Mouse (Mus musculus) midbrain, embryonic 13.5 days (tissue): ENCODE results near the gene Rbbp4. TPM values are rescaled to one million over a fixed set of nuclear protein-coding genes. Genes with fewer than 3 reads are reported as not detected.

Experiments
- ATAC-seq: fragments of 200-750 bp; cut with Nextera tagmentation; 2 replicates; pipeline ENCODE4 v1.8.0; 2017; ENCODE audit warnings: mild to moderate bottlenecking, moderate TSS enrichment, moderate library complexity
- H3K27ac ChIP-seq: fragments of 300-500 bp; sonication (generic); 2 replicates; pipeline ENCODE4 v1.5.1; 2015; ENCODE audit warnings: inconsistent platforms, mild to moderate bottlenecking, moderate library complexity
- H3K27me3 ChIP-seq: fragments of 300-500 bp; sonication (generic); 2 replicates; pipeline ENCODE4 v1.6.1; 2015; ENCODE audit warnings: mild to moderate bottlenecking, inconsistent platforms
- H3K36me3 ChIP-seq: fragments of 300-500 bp; sonication (generic); 2 replicates; pipeline ENCODE4 v1.6.1; 2015; ENCODE audit warnings: mild to moderate bottlenecking, inconsistent platforms
- H3K4me1 ChIP-seq: fragments of 300-500 bp; sonication (generic); replicated peaks from 2 replicates; pipeline ENCODE4 v1.6.1; 2015; ENCODE audit warnings: inconsistent platforms
- H3K4me2 ChIP-seq: fragments of 300-500 bp; sonication (generic); replicated peaks from 2 replicates; pipeline ENCODE4 v1.6.1; 2015; ENCODE audit warnings: moderate library complexity, mild to moderate bottlenecking, inconsistent platforms
- H3K4me3 ChIP-seq: fragments of 300-500 bp; sonication (generic); replicated peaks from 2 replicates; pipeline ENCODE4 v1.5.1; 2015; ENCODE audit warnings: mild to moderate bottlenecking, inconsistent platforms
- H3K9ac ChIP-seq: fragments of 300-500 bp; sonication (generic); replicated peaks from 2 replicates; pipeline ENCODE4 v1.6.1; 2015; ENCODE audit warnings: mild to moderate bottlenecking, inconsistent platforms
- H3K9me3 ChIP-seq: fragments of 300-500 bp; sonication (generic); 2 replicates; pipeline ENCODE4 v1.6.1; 2016; ENCODE audit warnings: mild to moderate bottlenecking, inconsistent platforms
- WGBS: fragments of 180-500 bp; shearing (Covaris S2); methylation state at CpG from one replicate; pipeline ENCODE4 v1.1.7; 2015; 5-methylcytosine and 5-hydroxymethylcytosine counted together
- polyA plus RNA-seq: library from polyadenylated mRNA; unstranded; fragments of >200 nt; fragmentation: Nextera tagmentation; extraction: Ambion mirVana; gene quantifications from 2 replicates; pipeline ENCODE4 v1.2.1, GENCODE M21; 2015

Rbbp4 gene
- polyA plus RNA-seq, 1 experiment from 2014 or later, result 419 TPM

DNA sequence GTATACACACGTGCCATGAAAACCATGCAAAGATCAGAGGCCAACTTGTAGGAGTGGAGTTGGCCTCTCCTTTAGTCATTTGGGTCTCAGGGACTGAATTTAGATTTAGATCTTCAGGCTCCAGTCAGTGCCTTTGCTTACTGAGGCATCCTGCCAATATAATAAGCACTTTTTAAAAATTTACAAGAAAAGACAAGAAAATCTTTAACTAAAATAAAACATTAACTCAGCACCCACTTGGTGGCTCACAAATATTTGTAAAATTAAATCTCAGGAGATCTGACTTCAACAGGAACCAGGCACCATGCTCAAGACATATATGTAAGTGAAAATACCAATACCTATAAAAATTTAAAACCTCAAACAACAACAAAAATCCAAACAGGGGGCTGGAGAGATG, 14.3 kb downstream of the Rbbp4 start:
- H3K9me3 ChIP-seq, result no peaks in the 10 kb centered on the region
- ATAC-seq, result no peak
- no peak overlapping the region for H3K9ac ChIP-seq
- H3K27ac ChIP-seq, result no peak overlapping the region
- H3K27me3 ChIP-seq, result no peaks in the 10 kb centered on the region
- peaks cover 78% of the 10 kb centered on the region for H3K36me3 ChIP-seq
- no peak overlapping the region for H3K4me3 ChIP-seq
- H3K4me2 ChIP-seq, result no peak overlapping the region
- peaks cover 6% of the 10 kb centered on the region; the same call in 1 of the 2 replicates for H3K4me1 ChIP-seq
- WGBS, result 97% methylated on average over 1 of the region's 1 CpGs

DNA sequence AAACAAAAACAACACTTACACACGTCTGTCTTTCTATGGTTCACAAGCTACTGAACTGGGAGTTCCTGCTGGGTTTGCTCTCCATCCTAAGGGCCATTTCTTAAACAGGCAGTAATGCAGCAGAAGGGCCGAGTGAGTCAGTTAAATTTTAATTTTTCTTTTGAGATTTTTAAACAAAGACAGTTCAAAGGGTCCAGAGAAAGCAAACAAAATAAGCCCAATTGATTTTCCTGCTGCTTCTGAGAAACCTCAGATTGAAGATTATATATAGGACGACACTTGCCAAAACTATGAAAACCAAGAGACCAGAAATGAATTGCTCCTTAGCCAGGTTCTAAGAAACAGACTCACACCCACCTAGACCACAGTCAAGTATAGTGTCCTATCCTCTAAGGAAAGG, 21.3 kb downstream of the Rbbp4 start:
- Histone ChIP-seq H3K36me3 (peaks cover 86% of the 10 kb centered on the region), H3K4me1 (no peaks in the 10 kb centered on the region), H3K4me2 (no peak overlapping the region), H3K27me3 (no peaks in the 10 kb centered on the region), H3K9ac (no peak overlapping the region), H3K27ac (no peak overlapping the region), H3K9me3 (no peaks in the 10 kb centered on the region), H3K4me3 (no peak overlapping the region)
- no peak for ATAC-seq
- WGBS, result 88% methylated on average over 3 of the region's 3 CpGs

DNA sequence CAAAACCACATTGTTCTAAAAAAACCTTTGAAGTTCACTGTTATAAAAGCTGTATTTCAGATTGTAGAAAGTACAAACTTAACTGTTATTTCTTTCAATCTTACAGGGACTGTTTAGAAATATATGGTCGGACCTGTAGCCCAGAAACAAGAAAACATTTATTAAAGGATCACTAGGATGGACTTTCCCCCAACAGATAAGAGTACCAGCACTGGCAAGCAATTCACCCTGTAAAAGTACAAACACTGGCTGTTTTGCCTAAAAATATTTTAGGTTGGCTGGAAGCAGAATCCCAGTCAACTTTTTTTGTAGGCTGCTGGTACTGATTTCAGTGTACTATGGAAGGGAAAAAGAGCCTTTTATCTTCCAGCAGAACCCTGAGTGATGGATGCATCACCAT, 27.2 kb downstream of the Rbbp4 start:
- Histone ChIP-seq H3K9ac (no peak overlapping the region), H3K4me2 (no peak overlapping the region), H3K27me3 (no peaks in the 10 kb centered on the region), H3K4me1 (no peaks in the 10 kb centered on the region), H3K9me3 (no peaks in the 10 kb centered on the region), H3K4me3 (no peak overlapping the region), H3K27ac (no peak overlapping the region), H3K36me3 (peaks cover 67% of the 10 kb centered on the region)
- 92% methylated on average over 1 of the region's 1 CpGs for WGBS
- ATAC-seq, result no peak

DNA sequence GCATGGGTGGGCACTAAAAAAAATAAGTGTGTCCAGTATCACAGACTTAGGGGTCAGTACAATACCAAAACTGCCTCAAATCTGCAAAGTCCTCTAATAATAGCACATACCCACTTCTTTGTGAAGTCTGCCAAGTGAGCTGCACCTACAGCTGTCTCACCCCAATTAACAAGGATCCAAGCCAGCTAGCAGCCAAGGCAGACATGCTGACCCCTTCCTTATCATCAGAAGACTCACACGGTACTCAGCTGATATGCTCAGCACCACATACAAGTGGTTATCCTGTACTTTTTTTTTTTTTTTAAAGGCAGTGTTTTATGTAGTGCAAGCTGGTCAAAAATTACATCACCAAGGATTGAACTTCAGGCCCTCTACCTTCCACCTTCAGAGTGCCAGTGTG, 30.9 kb downstream of the Rbbp4 start:
- H3K4me1 ChIP-seq, result 0 out of 2 replicates have a peak, but pooled peaks cover under 1% of the 10 kb centered on the region
- 78% methylated on average over 1 of the region's 1 CpGs for WGBS
- no peak overlapping the region for H3K27ac ChIP-seq

DNA sequence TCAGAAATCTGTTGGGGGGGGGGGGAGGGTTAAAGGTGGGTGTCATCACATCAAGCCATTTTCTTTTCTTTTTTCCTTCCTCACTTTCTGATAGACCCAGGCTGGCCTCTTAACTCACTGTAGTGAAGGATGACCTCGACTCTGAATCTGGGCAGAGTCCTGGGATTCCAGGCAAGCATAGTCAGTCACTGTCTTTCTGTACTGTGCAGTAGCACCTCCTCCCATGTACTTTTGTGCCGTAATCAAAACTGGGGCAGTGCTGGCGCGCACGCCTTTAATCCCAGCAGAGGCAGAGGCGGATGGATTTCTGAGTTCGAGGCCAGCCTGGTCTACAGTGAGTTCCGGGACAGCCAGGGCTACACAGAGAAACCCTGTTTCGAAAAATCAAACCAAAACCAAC, 31.4 kb downstream of the Rbbp4 start:
- no peak overlapping the region for H3K9ac ChIP-seq
- no peak overlapping the region for H3K4me2 ChIP-seq
- no peaks in the 10 kb centered on the region for H3K27me3 ChIP-seq
- H3K9me3 ChIP-seq, result no peaks in the 10 kb centered on the region
- 93% methylated on average over 9 of the region's 9 CpGs for WGBS
- ATAC-seq, result no peak
- peaks cover 34% of the 10 kb centered on the region for H3K36me3 ChIP-seq
- peaks cover 6% of the 10 kb centered on the region; the same call in 1 of the 2 replicates for H3K4me1 ChIP-seq
- H3K27ac ChIP-seq, result no peak overlapping the region
- H3K4me3 ChIP-seq, result no peak overlapping the region

More for the DNA sequence above, 30.9 kb downstream of the Rbbp4 start:
- Histone ChIP-seq H3K4me2 (no peak overlapping the region), H3K9ac (no peak overlapping the region), H3K27me3 (no peaks in the 10 kb centered on the region), H3K4me3 (no peak overlapping the region), H3K9me3 (no peaks in the 10 kb centered on the region), H3K36me3 (peaks cover 39% of the 10 kb centered on the region)
- ATAC-seq, result no peak

DNA sequence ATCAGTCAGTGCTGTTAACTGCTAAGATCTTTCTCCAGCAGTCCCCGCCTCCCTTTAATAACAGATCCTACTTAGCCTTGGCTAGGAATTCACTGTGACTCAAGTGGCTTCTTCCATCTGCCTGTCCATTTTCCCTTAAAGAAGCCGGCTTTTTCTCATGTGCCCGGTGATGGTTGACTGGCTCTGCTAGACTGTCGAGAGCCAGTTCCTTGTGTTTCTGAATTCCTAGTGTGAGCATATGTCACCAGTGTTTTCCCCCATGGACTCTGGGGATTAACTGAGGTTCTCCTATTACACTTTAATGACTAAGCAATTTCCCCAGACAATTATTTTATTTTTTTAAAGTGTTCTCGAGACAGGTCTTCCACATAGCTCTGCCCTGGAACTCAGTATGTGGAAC, 31.8 kb downstream of the Rbbp4 start:
- no peaks in the 10 kb centered on the region for H3K9me3 ChIP-seq
- no peak overlapping the region for H3K4me2 ChIP-seq
- no peak overlapping the region for H3K27ac ChIP-seq
- ATAC-seq, result no peak
- peaks cover 10% of the 10 kb centered on the region for H3K4me1 ChIP-seq
- H3K4me3 ChIP-seq, result no peak overlapping the region
- H3K27me3 ChIP-seq, result no peaks in the 10 kb centered on the region
- peaks cover 30% of the 10 kb centered on the region for H3K36me3 ChIP-seq
- 73% methylated on average over 5 of the region's 5 CpGs for WGBS
- H3K9ac ChIP-seq, result no peak overlapping the region

DNA sequence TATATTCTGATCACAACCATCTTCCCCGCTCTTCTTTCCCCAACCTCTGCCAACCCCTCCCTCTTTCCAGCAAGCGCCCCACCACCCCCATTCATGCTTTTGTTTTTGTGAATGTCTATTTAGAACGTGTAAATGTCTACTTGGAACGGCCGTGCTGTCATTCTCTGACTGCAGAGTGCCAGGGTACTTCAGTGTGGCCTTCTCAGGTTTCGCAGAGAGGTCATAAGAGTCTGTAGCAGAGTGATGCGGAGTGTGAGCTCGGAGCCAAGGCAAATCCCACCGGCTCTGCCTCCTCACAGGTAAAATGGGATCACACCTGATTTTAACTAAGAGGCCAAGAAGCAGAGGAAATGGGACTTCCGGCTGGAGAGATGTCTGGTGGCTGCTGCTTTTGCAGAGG, 36.0 kb downstream of the Rbbp4 start:
- no peak overlapping the region for H3K4me2 ChIP-seq
- no peak overlapping the region for H3K27ac ChIP-seq
- no peaks in the 10 kb centered on the region for H3K36me3 ChIP-seq
- H3K4me3 ChIP-seq, result no peak overlapping the region
- no peaks in the 10 kb centered on the region for H3K27me3 ChIP-seq
- no peaks in the 10 kb centered on the region for H3K9me3 ChIP-seq
- no peak overlapping the region for H3K9ac ChIP-seq
- WGBS, result 53% methylated on average over 10 of the region's 10 CpGs
- H3K4me1 ChIP-seq, result peaks cover 15% of the 10 kb centered on the region
- no peak for ATAC-seq

DNA sequence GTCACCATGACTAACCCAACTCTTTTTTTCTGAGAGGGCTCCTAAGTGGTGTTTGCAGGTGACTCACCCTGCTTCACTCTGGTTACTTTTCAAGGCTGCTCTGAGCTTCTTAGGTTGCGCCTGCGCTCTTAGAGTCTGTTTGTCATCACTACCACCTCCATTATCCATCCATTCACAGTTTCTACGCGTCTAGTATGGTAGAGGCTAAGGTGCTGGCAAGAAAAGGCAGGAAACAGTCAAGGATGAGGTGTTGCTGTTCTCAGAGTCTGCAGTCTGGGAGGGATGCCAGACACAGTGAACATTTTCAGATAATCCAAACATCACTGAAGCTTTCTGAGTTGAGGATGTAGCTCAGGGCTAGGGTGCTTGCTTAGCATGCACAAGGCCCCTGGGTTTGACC, 37.4 kb downstream of the Rbbp4 start:
- H3K4me2 ChIP-seq, result no peak overlapping the region
- H3K9ac ChIP-seq, result no peak overlapping the region
- H3K27me3 ChIP-seq, result peaks cover 3% of the 10 kb centered on the region; the same call in 1 of the 2 replicates
- no peaks in the 10 kb centered on the region for H3K9me3 ChIP-seq
- 93% methylated on average over 4 of the region's 4 CpGs for WGBS
- no peak overlapping the region for H3K27ac ChIP-seq
- H3K36me3 ChIP-seq, result no peaks in the 10 kb centered on the region
- H3K4me1 ChIP-seq, result peaks cover 15% of the 10 kb centered on the region
- ATAC-seq, result no peak
- no peak overlapping the region for H3K4me3 ChIP-seq

DNA sequence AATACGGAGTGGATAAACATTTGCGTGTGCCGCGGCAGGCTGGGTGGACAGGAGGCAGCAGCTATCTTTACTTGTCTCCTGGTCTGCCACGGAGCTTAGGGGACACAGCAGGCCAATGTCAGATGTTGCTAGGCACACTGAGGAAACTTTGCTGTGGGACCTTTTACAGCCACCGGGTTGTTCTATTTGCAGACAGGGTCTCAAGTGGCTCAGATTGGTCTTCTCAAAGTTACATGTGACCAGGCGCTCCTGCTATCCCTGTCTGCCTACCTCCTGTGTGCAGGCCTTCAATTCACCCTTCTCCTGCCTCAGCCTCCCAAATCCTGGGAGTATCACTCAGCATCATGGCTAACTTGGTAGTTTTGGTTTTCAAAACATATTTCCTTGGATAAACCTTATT, 39.1 kb downstream of the Rbbp4 start:
- H3K27ac ChIP-seq, result no peak overlapping the region
- no peak for ATAC-seq
- H3K4me1 ChIP-seq, result peaks cover 15% of the 10 kb centered on the region
- no peak overlapping the region for H3K9ac ChIP-seq
- 92% methylated on average over 7 of the region's 7 CpGs for WGBS
- H3K36me3 ChIP-seq, result no peaks in the 10 kb centered on the region
- no peak overlapping the region for H3K4me2 ChIP-seq
- no peak overlapping the region for H3K4me3 ChIP-seq
- no peaks in the 10 kb centered on the region for H3K9me3 ChIP-seq
- peaks cover 3% of the 10 kb centered on the region; the same call in 1 of the 2 replicates for H3K27me3 ChIP-seq

DNA sequence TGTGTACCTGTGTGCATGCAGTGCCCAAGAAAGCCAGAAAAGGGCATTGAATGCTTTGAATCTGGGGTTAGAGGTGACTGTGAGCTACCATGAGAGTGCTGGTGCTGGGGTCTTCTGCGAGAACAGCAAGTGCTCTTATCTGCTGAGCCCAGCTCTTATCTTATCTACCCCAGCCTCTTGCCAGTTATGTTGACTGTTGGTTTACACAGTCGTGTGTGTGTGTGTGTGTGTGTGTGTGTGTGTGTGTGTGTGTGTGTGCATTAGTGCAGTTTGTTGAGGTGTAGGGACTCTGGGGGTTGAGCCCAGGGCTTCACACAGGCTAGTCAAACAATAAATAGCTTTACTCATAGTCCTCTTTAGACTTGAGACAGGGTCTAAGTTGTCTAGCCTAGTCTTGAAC, 40.0 kb downstream of the Rbbp4 start:
- Histone ChIP-seq H3K9me3 (no peaks in the 10 kb centered on the region), H3K36me3 (no peaks in the 10 kb centered on the region), H3K4me3 (no peak overlapping the region), H3K27me3 (peaks cover 3% of the 10 kb centered on the region; the same call in 1 of the 2 replicates), H3K9ac (no peak overlapping the region), H3K4me1 (peaks cover 15% of the 10 kb centered on the region), H3K4me2 (no peak overlapping the region), H3K27ac (no peak overlapping the region)
- ATAC-seq, result no peak
- WGBS, result 85% methylated on average over 2 of the region's 2 CpGs

DNA sequence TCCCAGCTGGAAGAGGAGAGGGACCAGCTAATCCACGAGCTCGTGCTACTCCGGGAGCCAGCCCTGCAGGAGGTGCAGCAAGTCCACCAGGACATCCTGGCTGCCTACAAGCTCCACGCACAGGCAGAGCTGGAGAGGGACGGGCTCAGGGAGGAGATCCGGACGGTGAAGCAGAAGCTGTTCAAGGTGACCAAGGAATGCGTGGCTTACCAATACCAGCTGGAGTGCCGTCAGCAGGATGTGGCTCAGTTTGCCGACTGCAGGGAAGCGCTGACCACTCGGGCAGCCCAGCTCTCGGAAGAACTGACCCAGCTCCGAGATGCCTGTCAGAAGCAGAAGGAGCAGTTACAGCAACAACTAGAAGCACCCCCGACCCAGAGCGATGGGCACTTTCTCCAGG, 41.5 kb downstream of the Rbbp4 start:
- no peak for ATAC-seq
- Histone ChIP-seq H3K9ac (no peak overlapping the region), H3K27me3 (peaks cover 5% of the 10 kb centered on the region), H3K36me3 (no peaks in the 10 kb centered on the region), H3K4me1 (peaks cover 8% of the 10 kb centered on the region), H3K9me3 (no peaks in the 10 kb centered on the region), H3K27ac (no peak overlapping the region), H3K4me3 (no peak overlapping the region), H3K4me2 (no peak overlapping the region)
- WGBS, result 34% methylated on average over 16 of the region's 16 CpGs

DNA sequence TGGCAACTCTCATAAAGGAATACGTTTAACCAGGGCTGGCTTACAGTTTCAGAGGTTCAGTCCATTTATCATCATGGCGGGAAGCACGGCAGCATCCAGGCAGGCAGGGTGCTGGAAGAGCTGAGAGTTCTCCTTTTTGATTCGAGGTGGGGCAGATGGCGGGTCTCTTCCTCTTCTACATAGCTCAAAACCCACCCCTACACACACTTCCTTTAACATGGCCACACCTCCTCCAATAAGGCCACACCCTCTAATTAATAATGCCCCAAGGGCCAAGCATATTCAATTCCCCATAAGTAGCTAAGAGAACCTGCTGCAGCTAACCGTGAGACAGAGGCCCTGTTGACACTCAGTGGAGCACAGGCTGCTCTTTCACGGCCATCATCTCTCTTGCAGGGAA, 42.3 kb downstream of the Rbbp4 start:
- 65% methylated on average over 7 of the region's 7 CpGs for WGBS
- Histone ChIP-seq H3K9me3 (no peaks in the 10 kb centered on the region), H3K36me3 (no peaks in the 10 kb centered on the region), H3K9ac (no peak overlapping the region), H3K4me3 (no peak overlapping the region), H3K27ac (no peak overlapping the region), H3K4me1 (peaks cover 7% of the 10 kb centered on the region), H3K27me3 (peaks cover 13% of the 10 kb centered on the region), H3K4me2 (no peak overlapping the region)
- ATAC-seq, result no peak

DNA sequence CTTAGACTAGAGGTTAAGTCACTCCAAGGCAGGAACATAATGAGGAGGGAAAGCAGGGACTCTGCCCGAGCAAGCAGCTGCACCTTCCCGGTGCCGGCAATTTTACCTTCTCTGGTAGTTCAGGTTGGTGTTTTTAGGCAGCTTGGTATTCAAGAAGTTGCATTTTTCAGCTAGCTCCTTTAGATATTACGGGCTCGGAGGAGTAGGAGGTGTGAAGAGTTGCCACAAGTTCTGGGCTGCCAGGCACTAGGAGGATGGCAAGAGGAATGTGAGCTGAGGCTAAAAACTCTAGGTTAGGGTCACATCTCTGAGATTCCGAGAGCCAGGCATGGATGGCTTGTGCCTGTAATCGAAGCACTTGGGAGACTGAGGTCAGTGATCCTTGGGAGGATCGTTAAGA, 45.5 kb downstream of the Rbbp4 start:
- Histone ChIP-seq H3K27me3 (peaks cover 27% of the 10 kb centered on the region), H3K9ac (no peak overlapping the region), H3K4me2 (no peak overlapping the region), H3K4me3 (no peak overlapping the region), H3K4me1 (peaks cover 25% of the 10 kb centered on the region), H3K27ac (no peak overlapping the region), H3K36me3 (no peaks in the 10 kb centered on the region), H3K9me3 (no peaks in the 10 kb centered on the region)
- WGBS, result 93% methylated on average over 8 of the region's 8 CpGs
- no peak for ATAC-seq
